Mouse (Mus musculus): ENCODE data around the gene Kirrel2.
"Not testable (repeated sequence)": the region's sequence is repeated elsewhere in the genome, so short reads cannot be mapped to it uniquely, and the experiment has no call there.

DNA sequence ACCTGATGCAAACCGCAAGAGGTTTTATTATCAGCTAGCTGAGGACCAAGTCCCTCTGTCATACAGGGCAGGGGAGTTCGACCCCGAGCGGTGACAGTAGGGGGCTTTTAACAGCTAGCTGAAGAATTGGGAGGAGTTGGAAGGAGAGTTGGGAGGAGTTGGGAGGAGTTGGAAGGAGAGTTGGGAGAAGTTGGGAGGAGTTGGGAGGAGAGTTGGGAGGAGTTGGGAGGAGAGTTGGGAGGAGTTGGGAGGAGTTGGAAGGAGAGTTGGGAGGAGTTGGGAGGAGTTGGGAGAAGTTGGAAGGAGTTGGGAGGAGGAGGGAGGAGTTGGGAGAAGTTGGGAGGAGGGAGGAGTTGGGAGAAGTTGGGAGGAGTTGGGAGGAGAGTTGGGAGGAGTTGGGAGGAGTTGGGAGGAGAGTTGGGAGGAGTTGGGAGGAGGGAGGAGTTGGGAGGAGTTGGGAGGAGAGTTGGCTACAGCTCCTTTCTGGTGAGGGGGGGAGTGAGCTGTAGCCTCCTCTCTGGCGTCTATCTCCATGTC is 38.1 kb upstream of the Kirrel2 start:
- TF ChIP-seq CTCF (IDR thresholded peaks at IDR 0.05; ENCODE audit: borderline replicate concordance, control insufficient read depth, extremely low read depth, insufficient read depth, low read length, poor library complexity); POLR2A (IDR thresholded peaks at IDR 0.05; ENCODE audit: control insufficient read depth, extremely low read depth, insufficient read depth, low read length, poor library complexity): not testable (repeated sequence)
